In the genomic region with DNA sequence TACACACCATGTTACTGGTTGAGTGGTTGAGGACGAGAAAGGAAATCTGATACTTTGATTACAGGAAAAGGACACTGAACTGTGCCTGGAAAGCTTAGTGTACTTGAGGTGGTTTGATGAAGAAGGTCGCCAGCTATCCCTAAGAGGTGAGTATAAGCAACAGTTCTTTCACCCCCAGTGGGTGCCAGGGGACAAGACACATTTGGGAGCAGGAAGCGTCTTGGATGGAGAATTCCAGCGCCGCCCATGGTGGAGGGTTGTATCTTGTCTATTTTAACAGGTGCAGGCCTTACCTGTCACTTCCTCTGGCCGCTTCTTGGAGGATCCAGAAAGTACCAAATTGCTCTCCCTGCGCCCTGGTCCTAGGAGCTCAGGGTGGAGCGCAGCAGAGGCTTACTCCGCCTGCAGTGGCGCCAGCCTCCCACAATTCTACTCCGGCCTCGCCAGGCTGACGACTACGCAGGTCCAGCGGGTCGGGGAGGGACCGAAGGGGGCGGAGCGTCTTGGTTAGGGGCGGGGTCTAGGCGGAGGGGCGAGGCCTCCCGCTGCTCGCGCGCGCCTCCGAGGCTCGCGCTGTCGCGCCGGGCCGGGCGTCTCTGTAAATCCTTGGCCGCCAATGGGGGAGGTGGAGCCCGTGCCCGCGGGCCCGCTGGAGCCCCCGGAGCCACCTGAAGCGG, we compare ENCODE assay signal across 7 mouse cellular contexts. TPM values are rescaled to one million over a fixed set of nuclear protein-coding genes. Genes with fewer than 3 reads are reported as not detected.
DNase-seq lines count a peak whose midpoint lies in the region; ATAC-seq lines count a peak whose summit lies in the region.

A gene (plus strand): TSS at position 540 of the 677 bp plus-strand sequence.

- H3K36me3 ChIP-seq in embryonic facial prominence, embryonic 10.5 days (replicated peaks) = peaks cover 29% of the 10 kb centered on the region
- H3K36me3 ChIP-seq in limb, embryonic 10.5 days = peaks cover 15% of the 10 kb centered on the region
- peaks cover 6% of the 10 kb centered on the region; the same call in 1 of the 2 replicates for H3K36me3 ChIP-seq in midbrain, embryonic 13.5 days

- DNase-seq in adrenal gland, postnatal 10 days = peak; percentile 99
- DNase-seq in embryonic facial prominence, embryonic 10.5 days (ENCODE audit: low spot score) = peak; percentile 97
- DNase-seq in kidney, adult 11 months = peak; percentile 93
- DNase-seq in limb, embryonic 10.5 days (ENCODE audit: low spot score) = peak; percentile 95
- DNase-seq in spleen, adult 12 weeks (ENCODE audit: low spot score) = peak; percentile 96

- H3K27me3 ChIP-seq in embryonic facial prominence, embryonic 10.5 days (replicated peaks; ENCODE audit: low read depth, poor library complexity, severe bottlenecking) = no peaks in the 10 kb centered on the region
- H3K27me3 ChIP-seq in limb, embryonic 10.5 days (ENCODE audit: low read depth, poor library complexity, severe bottlenecking) = no peaks in the 10 kb centered on the region
- H3K27me3 ChIP-seq in midbrain, embryonic 13.5 days = no peaks in the 10 kb centered on the region

- H3K4me2 ChIP-seq in midbrain, embryonic 13.5 days (replicated peaks) = peak within 1 kb of the TSS; percentile 90

- peak within 1 kb of the TSS; percentile 90 for H3K4me3 ChIP-seq in embryonic facial prominence, embryonic 10.5 days
- peak within 1 kb of the TSS; percentile 98 for H3K4me3 ChIP-seq in limb, embryonic 10.5 days
- peak within 1 kb of the TSS; percentile 91 for H3K4me3 ChIP-seq in midbrain, embryonic 13.5 days (replicated peaks)

- no peaks in the 10 kb centered on the region for H3K9me3 ChIP-seq in embryonic facial prominence, embryonic 10.5 days
- no peaks in the 10 kb centered on the region for H3K9me3 ChIP-seq in limb, embryonic 10.5 days (replicated peaks)
- H3K9me3 ChIP-seq in midbrain, embryonic 13.5 days = no peaks in the 10 kb centered on the region

- WGBS in embryonic facial prominence, embryonic 10.5 days = 1% methylated on average over 42 of the region's 42 CpGs
- WGBS in limb, embryonic 10.5 days = 1% methylated on average over 42 of the region's 42 CpGs
- WGBS in midbrain, embryonic 13.5 days = 1% methylated on average over 24 of the region's 42 CpGs

- peaks cover 14% of the 10 kb centered on the region for H3K4me1 ChIP-seq in embryonic facial prominence, embryonic 10.5 days
- H3K4me1 ChIP-seq in limb, embryonic 10.5 days = peaks cover 18% of the 10 kb centered on the region
- H3K4me1 ChIP-seq in midbrain, embryonic 13.5 days (replicated peaks) = peaks cover 24% of the 10 kb centered on the region

- ATAC-seq in granulocyte monocyte progenitor cell, adult 5-6 weeks (replicated peaks; ENCODE audit: poor library complexity, severe bottlenecking) = peak; percentile 91
- peak; percentile 98 for ATAC-seq in midbrain, embryonic 13.5 days

- H3K9ac ChIP-seq in midbrain, embryonic 13.5 days (replicated peaks) = peak within 1 kb of the TSS; percentile 94

- peak within 1 kb of the TSS; percentile 96 for H3K27ac ChIP-seq in embryonic facial prominence, embryonic 10.5 days (replicated peaks)
- H3K27ac ChIP-seq in limb, embryonic 10.5 days = peak within 1 kb of the TSS; percentile 97
- peak within 1 kb of the TSS; percentile 90 for H3K27ac ChIP-seq in midbrain, embryonic 13.5 days

RNA-seq across cellular contexts. Expression of the gene that starts here (rescaled TPM):
- total RNA-seq in adrenal gland, postnatal 10 days (2021) = 10 to 100 TPM in 1 of 2 experiments, 1 to 10 TPM in 1; 8.0 to 11.4 TPM
- polyA plus RNA-seq in embryonic facial prominence, embryonic 10.5 days (2016; fragmentation: Nextera tagmentation; extraction: Ambion mirVana) = 2.7 and 2.9 TPM in 2 replicates
- 7.6 and 12.6 TPM in 2 replicates for total RNA-seq in granulocyte monocyte progenitor cell, adult 5-6 weeks (2014; fragmentation: Nextera tagmentation)
- 8.8 and 9.6 TPM in 2 replicates for total RNA-seq in granulocyte monocyte progenitor cell, adult 5-6 weeks (2017)
- 2.0 and 2.5 TPM in 2 replicates for polyA plus RNA-seq in limb, embryonic 10.5 days (2016; fragmentation: Nextera tagmentation; extraction: Ambion mirVana)
- 3.8 and 3.9 TPM in 2 replicates for polyA plus RNA-seq in midbrain, embryonic 13.5 days (2015; fragmentation: Nextera tagmentation; extraction: Ambion mirVana)

Comparison
In these comparisons a context has a peak if more than half of its experiments do, and no peak if none do; other contexts are left out.
1. Peak in every context shown above with its lines: DNase-seq, ATAC-seq, H3K4me3 ChIP-seq and H3K27ac ChIP-seq.